Mouse (Mus musculus) hematopoietic stem cell, adult 5-6 weeks (primary cell): ENCODE measurements at regions not wholly inside any gene's neighbourhood (a gene's known extent, or its start where the extent isn't known, plus 50 kb on each side); places are given as distances from the start of the nearest gene placed in this dataset.

ENCODE experiments used
- ATAC-seq, 2 experiments: fragments of 125-278 bp in 1 of 2; replicated peaks in 1 of 2; 2 replicates each; pipeline ENCODE4 v1.8.0; 2016 to 2017; ENCODE audit warnings: inconsistent platforms in 2 of 2, mild to moderate bottlenecking in 2 of 2, moderate number of reproducible peaks in 2 of 2, low read depth in 1 of 2, moderate TSS enrichment in 1 of 2; ENCODE audit not compliant: low FRiP score in 2 of 2, poor library complexity in 2 of 2, severe bottlenecking in 2 of 2, insufficient read depth in 1 of 2, low TSS enrichment in 1 of 2

GRCm38 (mm10) chr6:147919697-147920096 is 127.4 kb upstream of the Far2 start:
- no peak for ATAC-seq

GRCm38 (mm10) chr6:147921091-147921490 is 126.0 kb upstream of the Far2 start:
- ATAC-seq: no peak

DNA sequence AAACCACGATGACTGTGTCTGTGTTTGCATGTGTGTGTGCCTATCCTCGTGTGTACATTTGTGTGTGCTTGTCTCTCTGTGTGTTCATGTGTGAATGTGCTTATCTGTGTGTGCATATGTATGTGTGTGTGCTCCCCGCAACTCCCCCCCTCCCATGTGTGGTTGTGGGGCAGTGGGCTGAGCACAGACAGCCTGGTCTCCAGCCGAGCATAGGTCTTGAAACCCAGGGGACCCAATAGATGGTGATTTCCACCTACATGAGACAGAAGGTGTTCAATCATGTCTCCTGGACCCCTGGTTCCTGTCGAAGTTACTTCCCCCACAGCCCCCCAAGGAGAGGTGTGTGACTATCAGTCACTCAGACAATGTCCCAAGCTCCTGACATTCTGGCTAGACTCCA is 124.6 kb upstream of the Far2 start:
- ATAC-seq: no peak

DNA sequence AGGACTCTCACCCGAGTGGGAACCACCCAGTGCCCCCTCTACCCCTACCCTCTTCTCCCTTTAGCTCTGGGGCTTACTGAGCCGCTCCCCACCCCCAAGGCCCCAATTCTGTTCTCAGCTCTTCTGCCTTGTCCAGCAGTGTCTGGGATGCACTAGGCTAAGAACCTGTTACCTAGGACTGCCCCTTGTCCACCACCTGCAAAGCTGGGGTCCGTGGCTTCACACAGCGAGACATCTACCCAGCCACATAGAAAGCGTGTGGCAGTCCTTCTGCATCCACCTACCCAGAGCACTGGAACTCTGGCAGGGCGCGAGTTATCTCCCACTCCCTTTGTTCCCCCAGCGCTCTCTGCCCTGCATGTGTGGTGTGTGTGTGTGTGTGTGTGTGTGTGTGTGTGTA is 123.8 kb upstream of the Far2 start:
- no peak for ATAC-seq

- no peak for ATAC-seq
These were observed 118.1 kb upstream of the Far2 start for GRCm38 (mm10) chr6:147928951-147929350.

DNA sequence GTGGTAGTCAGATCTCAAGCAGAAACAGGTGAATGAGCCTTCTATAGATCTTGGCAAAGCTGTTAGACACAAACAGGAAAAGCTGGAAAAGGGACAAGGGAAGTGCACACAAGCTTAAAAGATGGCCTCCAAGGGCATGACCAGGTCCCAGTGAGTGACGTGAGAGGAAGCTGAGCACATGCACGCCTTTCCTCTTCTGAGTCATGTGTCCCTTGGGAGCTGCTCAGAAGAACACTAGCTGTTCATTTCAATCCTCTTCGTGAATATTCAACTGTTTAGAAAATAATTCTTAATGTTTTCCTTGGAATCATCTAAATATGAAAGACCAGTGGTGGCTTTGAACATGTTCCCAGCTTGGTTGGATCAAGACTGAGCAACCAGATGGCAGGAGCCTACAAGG is 103.0 kb upstream of the Far2 start:
- no peak for ATAC-seq

DNA sequence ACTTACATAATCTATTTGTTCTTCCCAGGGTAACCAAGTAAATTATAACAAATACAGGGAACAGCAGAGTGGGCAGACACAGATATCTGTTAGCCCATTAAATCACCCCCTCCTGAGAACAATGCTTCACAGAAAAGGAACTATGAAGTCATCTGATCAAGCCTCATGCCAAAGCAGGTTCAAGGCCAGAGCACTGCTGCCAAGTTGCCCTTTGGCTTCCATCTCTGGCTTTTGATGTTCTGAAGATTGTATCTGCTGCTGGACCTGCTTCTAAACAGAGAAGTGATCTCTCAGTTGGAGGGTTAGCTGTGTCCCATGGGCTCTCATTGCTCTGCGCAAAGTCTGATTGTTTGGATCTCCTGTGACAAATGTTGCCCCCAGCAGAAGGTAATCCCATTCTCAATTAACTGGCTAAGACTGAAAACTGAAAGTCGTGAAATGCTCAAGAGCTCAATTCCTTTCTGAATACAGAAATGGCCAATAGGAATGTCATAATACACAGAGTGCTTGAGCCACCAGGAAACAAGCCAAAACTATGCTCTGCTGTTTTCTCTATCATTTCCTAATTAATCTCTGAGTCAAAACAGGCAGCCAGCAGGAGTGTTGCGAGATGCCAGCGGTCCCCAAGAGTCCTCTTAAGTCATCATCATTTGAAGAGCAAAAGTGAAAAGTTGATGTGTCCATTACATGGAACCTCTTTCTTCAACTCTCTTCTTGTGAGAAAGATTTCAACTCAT is 102.0 kb upstream of the Far2 start:
- no peak for ATAC-seq

GRCm38 (mm10) chr6:147947997-147948396 is 99.1 kb upstream of the Far2 start:
- ATAC-seq: no peak

DNA sequence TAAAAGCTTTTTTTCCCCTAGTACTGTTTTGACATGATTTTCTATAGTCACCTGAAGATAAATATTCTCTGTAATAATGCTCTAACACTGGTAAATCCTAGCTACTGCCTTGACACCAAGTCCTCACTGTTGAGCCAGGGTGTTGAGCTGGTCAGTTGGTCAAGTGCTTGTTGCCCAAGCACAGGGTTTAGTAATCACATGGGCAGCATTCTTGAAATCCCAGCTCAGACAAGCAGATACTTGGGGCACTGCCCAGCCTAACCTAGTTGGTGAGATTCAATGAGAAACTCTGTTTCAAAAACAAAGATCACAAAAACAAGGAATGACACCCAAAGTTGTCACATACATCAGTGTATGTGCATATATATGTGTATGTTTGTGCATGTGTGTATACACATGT is 95.4 kb upstream of the Far2 start:
- ATAC-seq: no peak

- ATAC-seq: no peak
These were observed 93.9 kb upstream of the Far2 start for GRCm38 (mm10) chr6:147953058-147953679.

DNA sequence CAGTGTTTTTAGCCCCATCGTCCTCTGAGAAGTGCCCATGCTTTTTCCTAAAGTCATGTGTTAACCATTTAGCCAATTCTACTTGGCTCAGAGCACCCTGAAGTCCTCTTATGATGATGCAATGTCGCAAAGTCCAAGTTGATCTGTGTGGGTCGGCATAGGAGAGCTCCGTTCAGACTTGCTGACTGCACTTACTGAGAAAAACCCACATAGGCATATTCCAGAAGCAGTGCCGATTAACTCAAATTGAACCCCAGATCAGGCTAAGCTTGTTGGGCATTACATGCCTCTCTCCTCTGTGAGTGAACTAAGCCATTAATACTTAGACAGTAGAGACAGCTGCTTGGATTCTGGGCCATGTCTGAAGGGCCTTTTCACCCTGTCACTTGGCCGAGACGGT is 93.3 kb upstream of the Far2 start:
- no peak for ATAC-seq

GRCm38 (mm10) chr6:147954253-147954652 is 92.8 kb upstream of the Far2 start:
- ATAC-seq: no peak

DNA sequence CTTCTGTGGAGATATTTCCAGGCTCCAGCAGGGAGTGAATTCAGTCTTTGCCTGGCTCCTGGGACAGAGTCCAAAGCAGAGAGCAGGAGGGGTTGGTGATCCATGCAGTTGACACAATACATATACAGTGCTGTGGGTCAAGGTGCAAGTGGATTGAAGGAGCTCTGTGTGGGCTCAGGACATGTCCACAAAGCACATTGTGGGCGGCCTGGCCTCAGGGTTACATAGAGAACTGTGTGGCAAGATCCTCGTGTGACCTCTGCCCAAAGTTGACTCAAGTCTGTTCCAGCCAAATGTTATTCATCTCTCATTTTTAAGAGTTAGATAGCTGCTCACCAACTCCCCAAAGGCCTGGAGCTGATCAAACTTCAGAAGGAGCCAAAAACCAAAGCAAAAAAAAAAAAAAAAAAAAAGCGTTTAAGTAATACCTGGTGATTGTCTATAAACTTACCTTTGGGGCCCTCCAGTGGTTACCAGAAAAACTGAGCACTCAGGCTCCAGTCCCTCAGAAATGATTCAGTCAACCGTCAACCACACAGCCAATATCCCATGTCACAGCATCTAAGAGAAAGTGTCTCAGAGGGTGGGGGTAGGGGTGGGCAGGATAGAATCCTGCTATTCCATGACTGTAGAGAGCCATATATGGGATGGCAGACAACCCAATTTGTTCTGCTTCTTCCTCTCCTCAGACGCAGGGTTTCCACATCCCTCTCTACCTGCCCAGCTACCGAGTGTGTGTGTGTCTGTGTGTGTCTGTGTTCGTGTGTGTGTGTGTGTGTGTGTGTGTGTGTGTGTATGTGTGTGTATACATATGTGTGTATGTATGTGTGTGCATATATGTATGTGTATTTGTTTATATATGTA is 91.9 kb upstream of the Far2 start:
- ATAC-seq: no peak

GRCm38 (mm10) chr6:147964739-147965138 is 82.3 kb upstream of the Far2 start:
- no peak for ATAC-seq

DNA sequence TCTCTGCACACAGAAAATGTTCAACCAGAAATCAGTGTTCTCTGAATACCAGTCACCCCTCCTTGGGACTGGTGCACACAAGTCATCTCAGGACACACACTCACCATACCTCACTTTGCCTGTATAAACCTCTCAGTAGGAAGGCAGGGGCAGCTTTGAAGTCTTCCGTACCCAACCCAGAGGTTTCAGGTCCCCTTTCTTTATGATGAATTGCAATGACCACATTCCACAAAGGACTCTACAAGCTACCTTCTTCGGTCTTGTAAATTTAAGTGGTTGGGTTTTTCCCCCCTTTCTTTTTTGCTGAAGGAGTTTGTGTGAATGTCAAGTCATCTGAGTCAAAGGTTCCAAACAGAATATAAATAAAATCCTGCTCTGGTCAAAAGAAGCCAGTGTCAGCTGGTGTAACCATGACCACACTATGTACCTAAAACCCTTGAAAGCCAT is 76.9 kb upstream of the Far2 start:
- no peak for ATAC-seq

- ATAC-seq: no peak
These were observed 74.5 kb upstream of the Far2 start for GRCm38 (mm10) chr6:147972552-147972951.

- no peak for ATAC-seq
These were observed 74.0 kb upstream of the Far2 start for GRCm38 (mm10) chr6:147973059-147973458.

DNA sequence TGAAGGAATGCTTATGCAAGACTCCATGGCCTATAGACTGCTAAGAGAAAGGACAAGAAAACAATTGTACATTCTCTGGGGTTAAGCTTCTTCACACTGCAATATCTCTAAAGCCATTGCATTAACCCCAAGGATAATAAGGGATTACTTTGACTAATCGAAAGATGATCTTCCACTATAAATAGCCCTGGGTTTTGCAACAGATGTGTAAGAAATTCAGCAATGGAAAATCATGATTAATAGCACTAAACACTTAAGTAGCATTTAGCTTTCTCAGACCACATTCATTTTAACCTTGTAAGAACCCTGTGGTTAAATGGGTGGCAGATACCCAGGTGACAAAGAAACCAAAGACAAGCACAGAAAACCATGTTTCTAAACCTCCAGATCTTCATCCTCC is 71.1 kb upstream of the Far2 start:
- ATAC-seq: no peak
